Comparison of ENCODE assay signal across 3 mouse cellular contexts in genomic region chr6:67881476-67881875, GRCm38 (mm10).
DNase-seq lines count a peak whose midpoint lies in the region.

No protein-coding gene starts in this region.

- DNase-seq in 3T3-L1 (ENCODE audit: low read depth, low spot score) (peak; percentile 50), R1 (ENCODE audit: low read depth, low spot score) (peak; percentile 61), ZHBTc4 (ENCODE audit: low read depth, low spot score) (peak; percentile 29)
